Mouse (Mus musculus): Measurements from ENCODE around the gene Olfr117. TPM values are rescaled to one million over a fixed set of nuclear protein-coding genes. Genes with fewer than 3 reads are reported as not detected.

Gene Olfr117
- polyA plus RNA-seq (2015; fragmentation: Nextera tagmentation; extraction: Ambion mirVana) = not detected in 2 replicates

DNA sequence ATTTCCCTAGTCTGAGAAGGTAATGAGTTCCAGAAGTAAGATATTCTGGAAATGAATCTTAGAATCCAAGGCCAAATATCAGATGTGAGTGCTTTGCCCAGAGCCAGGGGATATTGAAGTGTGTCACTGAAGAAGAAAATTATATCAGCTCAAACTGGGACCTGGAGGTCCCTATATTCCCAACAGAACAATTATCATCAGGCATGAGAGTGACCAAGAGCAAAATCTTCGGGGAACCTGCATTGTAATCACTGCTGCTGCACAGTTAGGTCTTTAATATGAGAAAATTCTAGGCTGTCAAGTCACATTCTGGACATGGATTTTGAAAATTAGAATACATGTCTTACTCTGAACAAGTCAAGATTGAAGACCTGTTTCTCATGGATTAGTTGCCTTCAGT lies at the start of gene Olfr117:
Gene Olfr117 (minus strand): TSS at position 101 of the 400 bp plus-strand sequence.

DNA sequence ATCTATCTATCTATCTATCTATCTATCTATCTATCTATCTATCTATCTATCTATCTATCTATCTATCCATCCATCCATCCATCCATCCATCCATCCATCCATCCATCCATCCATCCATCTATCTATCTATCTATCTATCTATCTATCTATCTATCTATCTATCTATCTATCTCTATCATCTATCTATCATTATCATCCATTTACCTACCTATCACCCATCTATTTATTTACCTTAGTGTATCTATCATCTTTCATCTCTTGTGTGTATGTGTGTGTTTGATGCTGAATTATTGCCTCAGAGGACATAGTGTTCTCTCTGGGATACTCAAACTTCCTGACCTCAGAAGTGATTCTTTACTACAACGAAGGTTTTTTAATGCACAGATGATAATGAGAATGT lies 32.7 kb upstream of the Olfr117 start, which contains the start of gene Olfr119:
Gene Olfr119 (plus strand): TSS at position 301 of the 400 bp plus-strand sequence.

DNA sequence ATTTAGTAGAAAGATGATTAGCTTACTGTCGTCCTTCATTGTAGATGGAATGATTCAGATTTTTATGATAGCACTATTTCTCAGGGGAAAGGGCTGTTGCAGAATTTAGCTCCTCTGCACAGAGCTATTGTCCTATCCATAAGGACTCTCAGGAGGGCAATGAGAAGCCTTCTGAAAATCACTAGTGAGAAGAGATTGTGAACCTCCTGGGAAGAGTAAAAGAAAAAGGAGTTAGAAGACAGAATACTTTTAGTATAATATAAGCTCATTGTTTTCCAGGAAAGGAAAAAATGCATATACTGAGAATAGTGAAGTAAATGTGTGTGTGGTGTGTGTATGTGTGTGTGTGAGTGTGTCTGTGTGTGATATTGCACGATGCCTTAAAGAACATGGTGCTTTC lies 3.1 kb upstream of the Olfr117 start, which contains the start of gene Olfr118:
Gene Olfr118 (plus strand): TSS at position 301 of the 400 bp plus-strand sequence.

DNA sequence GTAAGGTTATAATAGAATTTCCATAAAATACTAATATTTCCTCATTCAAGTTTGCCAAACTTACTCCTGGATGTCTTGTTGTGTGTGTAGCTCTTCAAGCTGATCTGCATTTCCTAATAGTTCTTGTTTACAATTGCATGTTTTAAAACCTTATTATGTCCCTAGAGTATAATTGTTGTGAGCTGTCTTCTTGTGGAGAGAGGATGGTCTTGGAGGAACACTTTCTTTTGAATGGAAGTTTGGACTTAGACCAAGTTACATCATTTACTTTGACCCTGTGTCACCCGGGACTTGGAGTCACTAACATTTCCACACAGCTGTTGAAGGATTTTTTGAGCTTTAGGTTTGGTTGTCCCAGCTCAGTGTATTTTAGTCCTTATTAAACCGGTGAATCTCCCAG lies 36.6 kb downstream of the Olfr117 start, which contains the start of the genes Olfr115 and Olfr116:
Gene Olfr115 (minus strand): TSS at position 101 of the 400 bp plus-strand sequence.
Gene Olfr116 (minus strand): TSS at position 191 of the 400 bp plus-strand sequence.

Other genes starting within 250 kb of the Olfr117 start
- gene Olfr108, start 218.3 kb downstream of the Olfr117 start, polyA plus RNA-seq (2015; fragmentation: Nextera tagmentation; extraction: Ambion mirVana) = not detected in 2 replicates
- not detected in 2 replicates for gene Olfr109, start 204.9 kb downstream of the Olfr117 start, polyA plus RNA-seq (2015; fragmentation: Nextera tagmentation; extraction: Ambion mirVana)
- gene H2-M2, start 180.2 kb downstream of the Olfr117 start, polyA plus RNA-seq (2015; fragmentation: Nextera tagmentation; extraction: Ambion mirVana) = not detected in 2 replicates
- gene Olfr110, start 171.3 kb downstream of the Olfr117 start, polyA plus RNA-seq (2015; fragmentation: Nextera tagmentation; extraction: Ambion mirVana) = not detected in 2 replicates
- not detected in 2 replicates for gene Olfr111, start 155.8 kb downstream of the Olfr117 start, polyA plus RNA-seq (2015; fragmentation: Nextera tagmentation; extraction: Ambion mirVana)
- not detected in 2 replicates for gene Olfr112, start 94.3 kb downstream of the Olfr117 start, polyA plus RNA-seq (2015; fragmentation: Nextera tagmentation; extraction: Ambion mirVana)
- not detected in 2 replicates for gene Olfr113, start 86.1 kb downstream of the Olfr117 start, polyA plus RNA-seq (2015; fragmentation: Nextera tagmentation; extraction: Ambion mirVana)
- not detected in 2 replicates for gene Olfr114, start 71.0 kb downstream of the Olfr117 start, polyA plus RNA-seq (2015; fragmentation: Nextera tagmentation; extraction: Ambion mirVana)
- gene Olfr115, start 36.7 kb downstream of the Olfr117 start, polyA plus RNA-seq (2015; fragmentation: Nextera tagmentation; extraction: Ambion mirVana) = not detected in 2 replicates
- gene Olfr116, start 36.6 kb downstream of the Olfr117 start, polyA plus RNA-seq (2015; fragmentation: Nextera tagmentation; extraction: Ambion mirVana) = not detected in 2 replicates
- gene Olfr118, start 3.2 kb upstream of the Olfr117 start, polyA plus RNA-seq (2015; fragmentation: Nextera tagmentation; extraction: Ambion mirVana) = not detected in 2 replicates
- not detected in 2 replicates for gene Olfr119, start 32.8 kb upstream of the Olfr117 start, polyA plus RNA-seq (2015; fragmentation: Nextera tagmentation; extraction: Ambion mirVana)
- gene Olfr120, start 58.0 kb upstream of the Olfr117 start, polyA plus RNA-seq (2015; fragmentation: Nextera tagmentation; extraction: Ambion mirVana) = not detected in 2 replicates
- not detected in 2 replicates for gene Olfr121, start 85.1 kb upstream of the Olfr117 start, polyA plus RNA-seq (2015; fragmentation: Nextera tagmentation; extraction: Ambion mirVana)
- not detected in 2 replicates for gene Olfr122, start 104.8 kb upstream of the Olfr117 start, polyA plus RNA-seq (2015; fragmentation: Nextera tagmentation; extraction: Ambion mirVana)
- not detected in 2 replicates for gene Olfr123, start 129.7 kb upstream of the Olfr117 start, polyA plus RNA-seq (2015; fragmentation: Nextera tagmentation; extraction: Ambion mirVana)
- gene Olfr124, start 136.1 kb upstream of the Olfr117 start, polyA plus RNA-seq (2015; fragmentation: Nextera tagmentation; extraction: Ambion mirVana) = not detected in 2 replicates
- not detected in 2 replicates for gene Olfr125, start 169.2 kb upstream of the Olfr117 start, polyA plus RNA-seq (2015; fragmentation: Nextera tagmentation; extraction: Ambion mirVana)
- not detected in 2 replicates for gene Olfr126, start 183.7 kb upstream of the Olfr117 start, polyA plus RNA-seq (2015; fragmentation: Nextera tagmentation; extraction: Ambion mirVana)
- not detected in 2 replicates for gene Olfr127, start 236.7 kb upstream of the Olfr117 start, polyA plus RNA-seq (2015; fragmentation: Nextera tagmentation; extraction: Ambion mirVana)

All from urinary bladder, postnatal 0 days (tissue).